Comparison of ENCODE assay signal across 11 mouse cellular contexts in genomic region chr4:61909409-61909808, GRCm38 (mm10).
DNase-seq lines count a peak whose midpoint lies in the region; ATAC-seq and TF ChIP-seq lines count a peak whose summit lies in the region.
"Had no signal": no experiment of that assay in that cellular context is flagged by ENCODE, and none has a peak within 500 bp of the region (broad histone marks: within the 10 kb centered on the region; RNA-seq: fewer than 3 reads in every experiment).

No protein-coding gene starts in this region.

- in situ Hi-C loops in Patski (cut with MboI; ENCODE audit: low pct_unique_long_range_greater_than_20kb): no loop called here

- no peaks in the 10 kb centered on the region for H3K4me1 ChIP-seq in lung, embryonic 14.5 days (ENCODE audit: insufficient read depth)
- H3K4me1 ChIP-seq: embryonic facial prominence, embryonic 15.5 days; heart, embryonic 13.5 days; midbrain, embryonic 12.5 days had no signal

- no peak overlapping the region for H3K4me2 ChIP-seq in lung, embryonic 14.5 days
- H3K4me2 ChIP-seq: embryonic facial prominence, embryonic 15.5 days; heart, embryonic 13.5 days; midbrain, embryonic 12.5 days had no signal

- no peak overlapping the region for H3K27ac ChIP-seq in lung, embryonic 14.5 days (ENCODE audit: low read depth)
- H3K27ac ChIP-seq: embryonic facial prominence, embryonic 15.5 days; heart, embryonic 13.5 days; midbrain, embryonic 12.5 days had no signal

- intact Hi-C loops in heart, postnatal 36 days (cut with DNase I): no loop called here

- H3K27me3 ChIP-seq in lung, embryonic 14.5 days (ENCODE audit: insufficient read depth, low read length): no peaks in the 10 kb centered on the region
- no peaks in the 10 kb centered on the region for H3K27me3 ChIP-seq in Patski
- H3K27me3 ChIP-seq: embryonic facial prominence, embryonic 15.5 days; heart, embryonic 13.5 days; midbrain, embryonic 12.5 days had no signal

- no peak overlapping the region for H3K9ac ChIP-seq in lung, embryonic 14.5 days
- H3K9ac ChIP-seq: embryonic facial prominence, embryonic 15.5 days; heart, embryonic 13.5 days; midbrain, embryonic 12.5 days had no signal

- peak; percentile 61 for TF ChIP-seq CTCF in lung, embryonic 14.5 days (IDR thresholded peaks at IDR 0.05; ENCODE audit: low read depth)
- TF ChIP-seq CTCF in Patski (IDR thresholded peaks at IDR 0.05): peak; percentile 60

- no peaks in the 10 kb centered on the region for H3K9me3 ChIP-seq in lung, embryonic 14.5 days (ENCODE audit: low read depth, low read length)
- H3K9me3 ChIP-seq: embryonic facial prominence, embryonic 15.5 days had no signal

- no peak overlapping the region for H3K4me3 ChIP-seq in lung, embryonic 14.5 days (ENCODE audit: low read depth, low read length)
- H3K4me3 ChIP-seq: embryonic facial prominence, embryonic 15.5 days; heart, embryonic 13.5 days; midbrain, embryonic 12.5 days had no signal

- H3K36me3 ChIP-seq in lung, embryonic 14.5 days (ENCODE audit: insufficient read depth): no peaks in the 10 kb centered on the region
- H3K36me3 ChIP-seq: embryonic facial prominence, embryonic 15.5 days; heart, embryonic 13.5 days; midbrain, embryonic 12.5 days had no signal

- CTCF ChIA-PET in Patski (lab: Charles Lee): interaction anchor here (1.1 kb wide), 1 partner anchor 52 kb away, joined by 3 read pairs; no protein-coding TSS in a partner anchor

- POLR2A ChIA-PET in Patski (lab: Charles Lee): no interaction called here

- no peak for ATAC-seq in lung, embryonic 14.5 days (ENCODE audit: insufficient read depth)
- ATAC-seq in Patski: no peak

- peak; percentile 26 for DNase-seq in heart, postnatal 4 days
- no peak for DNase-seq in heart, postnatal 36 days
- peak; percentile 50 for DNase-seq in lung, embryonic 14.5 days
- DNase-seq in lung, postnatal 36 days: no peak
- DNase-seq in Patski (ENCODE audit: low read depth, low spot score): no peak
- DNase-seq in retina, embryonic 14.5 days (ENCODE audit: low spot score): peak; percentile 62
- DNase-seq in spleen, postnatal 10 days (ENCODE audit: low spot score in 2 of 2): no peak
- DNase-seq: spleen, adult 18-20 months had no signal

- 77% methylated on average over 4 of the region's 4 CpGs for WGBS in lung, embryonic 14.5 days

Comparison
In these comparisons a context has a peak if more than half of its experiments do, and no peak if none do; other contexts are left out.
1. DNase-seq: peak in heart, postnatal 4 days (single experiment), lung, embryonic 14.5 days (single experiment) and retina, embryonic 14.5 days (single experiment); none in heart, postnatal 36 days (0 of 2), lung, postnatal 36 days (single experiment), Patski (single experiment) and spleen, postnatal 10 days (0 of 2).